Mouse (Mus musculus) MN1 (cell line): Measurements from ENCODE around the gene Qdpr.

Experiments used
- DNase-seq: peaks from one replicate; pipeline ENCODE4 v3.0.0-alpha.2; 2016; ENCODE audit warnings: low spot score

The Qdpr gene

GRCm38 (mm10) chr5:45449831-45450716 lies at the start of gene Qdpr:
Gene Qdpr (minus strand): TSS chr5:45450236.
- DNase-seq: peak; percentile 96

- DNase-seq: no peak
Observed at GRCm38 (mm10) chr5:45497564-45497963, 47.5 kb upstream of the Qdpr start.

GRCm38 (mm10) chr5:45496930-45497550 lies 47.0 kb upstream of the Qdpr start:
- no peak for DNase-seq

GRCm38 (mm10) chr5:45496479-45496878 lies 46.4 kb upstream of the Qdpr start:
- no peak for DNase-seq

GRCm38 (mm10) chr5:45496042-45496441 lies 46.0 kb upstream of the Qdpr start:
- no peak for DNase-seq

GRCm38 (mm10) chr5:45495429-45495975 lies 45.5 kb upstream of the Qdpr start:
- DNase-seq: no peak

GRCm38 (mm10) chr5:45494093-45494755 lies 44.2 kb upstream of the Qdpr start:
- DNase-seq: no peak

GRCm38 (mm10) chr5:45493191-45494092 lies 43.4 kb upstream of the Qdpr start, which contains the start of gene Lap3:
Gene Lap3 (plus strand): TSS chr5:45493374.
- DNase-seq: peak; percentile 94

GRCm38 (mm10) chr5:45491776-45492175 lies 41.7 kb upstream of the Qdpr start:
- DNase-seq: no peak

- DNase-seq: no peak
Observed at GRCm38 (mm10) chr5:45483654-45484053, 33.6 kb upstream of the Qdpr start.

- no peak for DNase-seq
Observed at GRCm38 (mm10) chr5:45482607-45483006, 32.6 kb upstream of the Qdpr start.

- DNase-seq: no peak
Observed at GRCm38 (mm10) chr5:45481125-45481524, 31.1 kb upstream of the Qdpr start.

GRCm38 (mm10) chr5:45480066-45480465 lies 30.0 kb upstream of the Qdpr start:
- no peak for DNase-seq

GRCm38 (mm10) chr5:45477601-45478000 lies 27.6 kb upstream of the Qdpr start:
- DNase-seq: no peak

GRCm38 (mm10) chr5:45476288-45476687 lies 26.3 kb upstream of the Qdpr start:
- no peak for DNase-seq

- DNase-seq: no peak
Observed at GRCm38 (mm10) chr5:45475771-45476170, 25.7 kb upstream of the Qdpr start.

- no peak for DNase-seq
Observed at GRCm38 (mm10) chr5:45474758-45475157, 24.7 kb upstream of the Qdpr start.

- DNase-seq: peak; percentile 72
Observed at GRCm38 (mm10) chr5:45474215-45474614, 24.2 kb upstream of the Qdpr start.

- no peak for DNase-seq
Observed at GRCm38 (mm10) chr5:45473521-45473920, 23.5 kb upstream of the Qdpr start.

GRCm38 (mm10) chr5:45472880-45473450 lies 22.9 kb upstream of the Qdpr start:
- DNase-seq: peak; percentile 77

GRCm38 (mm10) chr5:45454456-45454855 lies 4.4 kb upstream of the Qdpr start:
- no peak for DNase-seq
